Mouse (Mus musculus): Measurements from ENCODE around the gene Rbm43. TPM values are rescaled to one million over a fixed set of nuclear protein-coding genes. Genes with fewer than 3 reads are reported as not detected.
A peak's percentile ranks its signal among the peaks of the same experiment; 100 is the strongest.

Rbm43 gene
- polyA plus RNA-seq (2017; shearing (Covaris generic)) = 10 to 100 TPM; 29.8 to 56.9 (median 37.3) TPM

DNA sequence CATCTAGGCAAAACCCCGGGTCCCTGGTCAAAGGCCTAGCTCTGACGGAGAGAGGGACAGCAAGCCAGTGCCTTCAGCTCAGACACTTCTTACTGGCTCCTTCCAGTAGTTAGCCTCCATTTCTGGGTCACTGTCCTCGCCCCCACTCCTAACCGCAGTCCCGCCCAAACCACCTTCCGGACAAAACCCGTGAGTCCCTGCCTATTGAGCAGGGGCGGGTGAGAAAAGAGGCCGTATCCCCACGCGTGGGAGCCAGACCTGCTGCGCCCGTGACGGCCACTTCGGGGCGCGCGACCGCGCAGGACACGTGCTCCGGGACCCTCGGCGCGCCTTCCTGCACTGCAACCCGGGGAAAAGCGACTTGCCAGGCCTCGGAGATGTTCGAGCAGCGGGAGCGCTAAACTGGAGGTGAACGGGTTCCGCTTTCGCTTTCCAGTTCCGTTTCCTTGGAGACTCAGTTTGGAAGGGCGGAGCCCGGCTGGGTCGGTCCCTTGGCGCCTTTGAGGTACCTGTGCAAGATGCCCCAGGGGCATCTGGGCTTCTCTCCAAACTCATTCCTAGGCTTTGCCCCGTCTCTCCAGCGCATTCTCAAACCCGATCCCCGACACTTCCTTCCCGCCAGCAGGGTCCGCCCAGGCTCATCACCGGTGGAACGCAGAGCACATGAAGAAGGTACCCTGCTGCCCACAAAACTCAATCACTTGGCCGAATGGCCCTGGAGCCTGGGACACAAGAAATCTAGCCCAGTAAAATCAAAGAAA lies at the start of gene Rbm43:
TSS of gene Rbm43 (minus strand) at position 590 of the 761 bp plus-strand sequence.
- ATAC-seq = peak; percentile 88

DNA sequence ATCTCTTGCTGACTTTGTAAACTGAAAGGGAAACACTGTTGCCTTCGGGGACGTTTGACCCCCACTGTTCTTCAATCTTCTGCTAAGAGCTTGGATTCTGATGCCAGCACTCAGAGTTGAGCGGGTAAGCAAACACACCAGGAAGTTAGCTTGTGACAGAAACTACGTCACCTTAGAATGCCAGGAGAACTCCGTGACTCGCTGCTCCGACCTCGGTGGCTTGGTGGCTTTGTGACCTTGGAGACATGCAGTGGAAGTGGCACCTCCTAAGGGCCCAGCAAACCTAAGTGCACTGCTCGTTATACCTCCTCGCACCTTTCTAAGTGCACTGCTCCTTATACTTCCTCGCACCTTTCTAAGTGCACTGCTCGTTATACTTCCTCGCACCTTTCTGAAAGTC lies 47.3 kb upstream of the Rbm43 start:
- peak; percentile 65 for ATAC-seq

DNA sequence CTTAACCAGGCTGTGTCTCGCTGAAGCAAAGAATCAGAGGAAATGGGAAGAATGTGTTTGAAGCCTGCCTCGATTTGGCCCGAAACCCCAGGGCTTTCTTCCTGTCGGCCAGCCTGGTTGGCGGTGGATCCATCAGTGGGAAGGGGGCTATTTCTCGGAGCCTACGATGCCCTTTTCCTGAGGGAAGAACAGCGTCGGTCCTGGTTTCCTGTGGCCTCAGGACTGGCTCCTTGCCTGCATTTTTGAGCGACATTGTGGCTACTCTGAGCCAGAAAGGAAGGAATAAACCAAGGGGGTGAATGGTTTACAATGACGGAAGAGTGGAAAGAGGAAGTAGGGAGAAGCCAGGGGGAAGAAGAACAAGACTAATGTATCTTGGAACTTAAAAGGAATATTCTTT lies 46.7 kb upstream of the Rbm43 start:
- no peak for ATAC-seq

GRCm38 (mm10) chr2:51973410-51973968 lies 38.5 kb upstream of the Rbm43 start, which contains the start of gene Nmi:
Gene Nmi (minus strand): TSS chr2:51973494.
- no peak for ATAC-seq

DNA sequence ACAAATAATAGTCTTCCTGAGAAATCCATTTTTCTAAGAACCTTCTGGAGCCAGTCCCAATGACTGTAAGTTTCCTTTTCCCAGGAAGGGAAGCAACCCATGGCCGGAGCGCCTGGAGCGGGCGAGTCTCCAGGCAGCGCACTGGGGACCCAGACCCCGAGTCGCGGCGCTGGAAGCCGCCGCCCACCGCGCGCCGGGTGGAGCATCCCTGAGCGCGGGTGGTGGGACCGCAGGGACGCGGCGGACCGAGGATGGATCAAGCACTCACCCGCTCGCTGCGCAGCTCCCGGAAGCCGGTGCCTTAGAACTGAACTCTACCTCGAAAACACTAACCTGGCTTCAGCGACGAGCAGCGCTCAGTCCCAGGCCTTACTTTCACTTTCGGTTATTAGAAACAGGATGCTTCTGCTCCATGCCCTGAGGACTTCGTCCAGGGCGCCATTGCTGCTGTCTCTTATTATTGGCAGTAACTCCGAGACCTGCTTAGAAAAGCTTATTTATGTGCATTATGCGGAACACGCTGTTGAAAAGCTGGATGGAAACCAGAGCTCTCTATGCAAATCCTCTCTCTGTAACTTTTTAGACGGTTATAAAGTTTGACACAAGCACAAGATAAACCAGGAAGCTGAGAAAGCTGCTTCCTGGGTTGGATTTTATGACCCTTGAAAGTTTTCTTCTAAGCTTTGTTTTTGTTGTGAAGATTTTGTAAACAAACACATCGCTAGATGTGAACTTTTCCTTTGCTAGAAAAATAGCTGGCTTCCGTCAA lies 37.9 kb upstream of the Rbm43 start:
- ATAC-seq = peak; percentile 95

DNA sequence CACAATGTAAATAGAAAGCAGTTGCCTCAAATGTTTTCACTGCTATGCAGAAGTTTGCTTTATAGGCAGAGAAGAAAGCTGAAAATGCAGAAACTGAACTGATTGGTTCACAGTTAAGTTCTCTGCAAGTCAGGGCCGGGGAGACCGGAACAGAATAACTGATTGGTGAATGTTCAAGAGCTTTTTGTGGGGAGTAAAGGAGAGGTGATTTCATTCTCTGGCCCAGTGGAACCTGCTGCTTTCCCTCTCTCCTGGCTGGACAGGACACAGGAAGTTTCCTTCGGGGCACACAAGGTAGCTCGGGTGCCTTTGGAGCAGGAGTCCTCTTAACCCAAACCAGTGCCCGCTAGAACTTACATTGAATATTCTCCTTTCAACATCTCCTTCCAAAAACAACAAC lies 37.2 kb upstream of the Rbm43 start:
- peak; percentile 63 for ATAC-seq

DNA sequence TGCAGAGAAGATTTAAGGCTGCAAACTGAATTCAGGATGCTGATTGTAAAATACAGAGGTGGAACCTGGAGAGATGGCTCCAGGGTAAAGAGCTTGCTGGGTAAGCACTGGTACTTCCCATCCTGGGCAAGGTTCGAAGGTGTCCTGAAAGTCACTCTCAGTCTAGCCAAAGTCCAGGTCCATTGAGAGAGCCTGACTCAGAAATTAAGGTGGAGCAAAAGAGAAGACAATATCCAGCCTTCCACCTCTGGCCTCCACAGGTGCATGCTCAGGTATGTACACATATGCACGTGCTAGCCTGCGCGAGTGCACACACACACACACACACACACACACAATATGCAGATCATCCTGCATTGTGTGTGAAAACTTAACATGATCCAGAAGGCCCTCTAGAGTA lies 35.9 kb upstream of the Rbm43 start:
- ATAC-seq = no peak

DNA sequence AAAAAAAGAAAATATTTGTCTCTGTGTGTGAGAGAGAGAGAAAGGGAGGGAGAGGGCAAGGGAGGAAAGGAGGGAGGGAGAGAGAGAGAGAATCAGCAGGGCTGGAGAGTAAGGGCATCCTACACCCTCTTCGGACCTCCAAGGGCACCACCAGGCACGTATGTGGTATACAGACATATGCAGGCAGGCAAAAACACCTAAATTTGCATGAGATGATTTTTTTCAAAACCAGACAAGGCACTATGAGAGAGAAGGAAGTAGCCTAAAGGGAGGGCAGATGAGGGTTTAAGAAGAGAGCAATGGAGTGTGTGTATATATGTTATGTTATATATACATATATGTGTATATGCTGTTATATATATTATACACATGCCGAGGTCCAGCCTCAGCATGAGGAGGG lies 32.3 kb upstream of the Rbm43 start:
- ATAC-seq = no peak

GRCm38 (mm10) chr2:51953648-51954204 lies 18.8 kb upstream of the Rbm43 start:
- ATAC-seq = no peak

GRCm38 (mm10) chr2:51950876-51951275 lies 15.9 kb upstream of the Rbm43 start:
- ATAC-seq = no peak

DNA sequence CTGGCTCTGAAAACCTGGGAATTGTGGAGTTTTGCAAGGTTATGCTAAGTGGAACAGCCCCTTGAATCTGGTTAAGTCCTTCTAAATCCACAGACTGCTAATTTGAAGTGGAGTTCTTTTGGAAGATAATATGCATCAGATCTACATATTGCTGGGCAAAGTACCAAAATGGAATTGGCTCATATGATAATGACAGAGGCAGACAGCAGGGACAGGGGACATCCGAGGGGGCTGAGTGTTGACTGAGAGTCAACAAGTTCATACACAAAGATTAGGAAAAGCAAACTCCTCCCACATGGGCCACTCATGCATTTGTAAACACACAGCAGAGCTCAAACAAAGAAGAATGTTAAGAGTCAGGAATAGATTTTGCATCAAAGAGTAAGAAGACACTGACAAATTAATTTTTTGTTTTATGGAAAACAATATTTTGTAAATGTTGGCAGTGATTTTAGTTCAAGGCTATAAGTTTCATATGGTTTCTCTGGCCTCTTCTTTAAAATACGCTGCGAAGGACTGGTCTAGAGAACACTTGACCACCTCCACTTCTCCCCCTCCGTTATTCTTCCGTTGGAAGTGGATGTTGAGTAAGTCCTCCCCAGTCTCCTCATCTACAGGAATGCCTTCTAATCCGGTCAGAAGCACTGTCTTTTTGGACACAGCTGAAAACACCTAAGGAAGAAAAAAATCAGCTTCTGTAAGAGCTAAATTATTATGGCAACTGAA lies 13.3 kb upstream of the Rbm43 start:
- peak; percentile 19 for ATAC-seq

- ATAC-seq = peak; percentile 63
Observed at GRCm38 (mm10) chr2:51945812-51946211, 10.8 kb upstream of the Rbm43 start.

GRCm38 (mm10) chr2:51941832-51942231 lies 6.9 kb upstream of the Rbm43 start:
- ATAC-seq = no peak

- no peak for ATAC-seq
Observed at GRCm38 (mm10) chr2:51938750-51939149, 3.8 kb upstream of the Rbm43 start.

- ATAC-seq = no peak
Observed at GRCm38 (mm10) chr2:51937004-51937403, 2.0 kb upstream of the Rbm43 start.

DNA sequence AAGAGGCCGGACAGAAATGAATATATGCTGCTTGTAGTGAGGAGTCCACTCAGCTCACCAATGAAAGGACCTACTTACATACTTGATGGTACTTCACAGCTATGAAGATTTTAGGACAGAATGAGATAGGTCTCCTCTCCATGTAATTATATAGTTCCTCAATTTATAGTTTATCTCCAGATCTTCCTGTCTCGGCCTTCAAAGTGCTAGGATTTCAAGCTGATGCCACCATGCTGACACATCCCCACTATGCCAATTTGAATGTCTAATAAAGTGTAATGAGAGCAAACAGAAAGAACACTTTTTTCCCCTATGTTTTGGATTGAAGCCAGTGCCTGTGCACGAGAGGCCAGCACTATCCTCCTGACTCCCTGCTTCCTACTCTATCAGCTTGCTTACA lies 1.6 kb upstream of the Rbm43 start:
- ATAC-seq = no peak

DNA sequence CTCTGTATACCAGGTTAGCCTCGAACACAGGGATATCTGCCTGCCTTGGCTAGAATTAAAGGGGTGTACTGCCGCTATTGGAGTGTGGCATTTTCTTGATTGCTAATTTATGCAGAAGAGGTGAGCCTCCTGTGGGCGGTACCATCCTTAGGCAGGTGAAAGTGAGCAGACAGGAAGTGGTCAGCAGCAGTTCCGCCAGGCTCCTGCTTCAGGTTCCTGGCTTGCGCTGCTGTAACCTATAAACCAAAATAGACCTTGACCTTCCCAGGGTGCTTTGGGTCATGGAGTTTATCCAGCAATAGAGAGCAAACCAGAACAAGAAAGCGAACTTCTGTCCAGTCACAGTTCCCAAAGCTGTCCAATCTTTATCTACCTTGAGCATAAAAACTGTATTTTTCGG lies 958 bp upstream of the Rbm43 start:
- peak; percentile 21 for ATAC-seq

GRCm38 (mm10) chr2:51933341-51934134 lies 1.4 kb downstream of the Rbm43 start:
- ATAC-seq = peak; percentile 6

DNA sequence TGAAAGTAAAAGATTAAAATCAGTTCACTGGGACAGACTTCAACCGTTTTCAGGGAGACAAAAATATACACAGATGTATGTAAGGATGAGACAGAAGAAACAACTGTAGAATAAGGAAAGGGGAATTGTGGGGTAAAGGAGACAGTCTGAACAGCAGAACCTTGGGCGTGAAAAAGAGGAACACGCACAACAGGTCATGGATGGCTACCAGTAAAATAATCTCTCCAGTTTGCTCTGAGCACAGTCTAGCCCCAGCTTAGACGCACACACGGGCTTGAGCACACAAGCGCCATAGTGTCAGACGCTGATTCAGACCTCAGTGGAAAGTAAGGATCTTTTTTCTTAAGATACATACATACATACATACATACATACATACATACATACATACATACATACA lies 3.7 kb downstream of the Rbm43 start:
- ATAC-seq = no peak

DNA sequence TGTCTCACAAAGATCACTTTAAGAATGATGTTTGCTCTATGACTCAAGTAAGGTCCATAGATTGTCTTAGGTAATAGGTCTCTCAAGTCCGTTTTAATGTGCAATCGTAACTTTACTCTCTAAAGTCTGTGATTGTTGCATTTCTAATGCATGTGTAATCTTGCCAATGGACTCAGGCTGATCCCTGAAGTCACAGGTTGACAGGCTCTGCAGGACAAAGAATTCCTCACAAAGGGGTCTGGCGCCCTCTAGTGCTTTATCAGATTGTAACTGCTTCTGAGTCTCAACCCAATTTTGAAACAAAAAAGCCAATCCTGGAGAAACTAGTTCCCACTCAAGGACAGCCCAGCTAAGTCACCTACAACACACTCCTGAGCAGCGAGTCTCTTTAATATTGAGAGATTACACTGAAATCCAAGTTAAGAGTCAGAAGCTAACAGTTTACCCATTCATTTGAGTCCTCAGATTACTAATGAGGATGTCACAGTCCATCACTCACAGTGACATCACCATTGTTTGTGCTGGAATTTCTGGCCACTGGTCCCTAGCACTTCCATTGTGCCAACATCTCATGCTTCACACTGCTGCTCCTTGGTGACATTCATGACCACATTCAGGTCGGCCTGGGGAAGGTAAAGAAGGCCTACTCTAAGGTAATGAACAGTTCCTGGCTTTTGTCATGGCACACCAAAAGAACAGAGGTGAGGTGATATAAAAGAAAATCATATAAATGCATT lies 19.9 kb downstream of the Rbm43 start:
- ATAC-seq = no peak

DNA sequence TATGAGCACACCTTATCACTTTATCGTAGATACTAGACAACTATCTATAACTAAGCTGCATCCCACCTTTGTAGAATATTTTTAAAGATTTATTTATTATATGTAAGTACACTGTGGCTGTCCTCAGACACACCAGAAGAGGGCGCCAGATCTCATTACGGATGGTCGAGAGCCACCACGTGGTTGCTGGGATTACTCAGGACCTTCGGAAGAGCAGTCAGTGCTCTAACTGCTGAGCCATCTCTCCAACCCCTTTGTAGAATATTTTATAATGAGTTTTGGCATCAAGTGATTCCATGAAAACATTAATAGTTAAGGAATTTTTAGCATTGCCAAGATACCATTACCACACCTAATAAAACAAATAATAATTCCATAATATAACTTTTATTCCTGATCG lies 20.4 kb downstream of the Rbm43 start:
- ATAC-seq = no peak
